Mouse (Mus musculus) G1E (cell line): Measurements from ENCODE around the gene Ctbp1.

Experiments
- CTCF ChIP-seq: IDR thresholded peaks from 2 replicates; pipeline ENCODE4 v1.5.1; 2012; ENCODE audit warnings: low read depth, low read length, inconsistent platforms, mixed read lengths
- GATA1 ChIP-seq: IDR thresholded peaks from 2 replicates; pipeline ENCODE4 v1.6.1; 2012; ENCODE audit warnings: borderline replicate concordance, low read length, inconsistent platforms, mixed read lengths

DNA sequence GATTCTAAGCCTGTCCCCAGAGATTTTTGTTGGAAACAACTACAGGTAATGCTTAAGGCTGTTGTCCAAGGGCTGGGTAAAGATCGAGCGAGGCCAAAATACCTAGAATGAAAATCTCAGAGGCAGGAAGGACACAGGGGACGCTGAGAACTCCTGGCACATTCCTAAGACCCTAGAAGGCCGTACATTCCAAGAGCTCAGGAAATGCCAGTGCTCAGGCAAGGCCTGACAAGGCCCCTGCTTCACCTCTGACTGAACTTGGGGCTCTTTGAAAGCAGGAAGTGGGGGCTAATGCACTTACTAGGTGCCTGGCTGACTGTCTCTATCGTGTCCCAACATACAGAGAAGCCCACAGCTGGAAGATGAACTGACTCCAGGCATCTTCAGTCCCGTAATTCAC is 52.4 kb downstream of the Ctbp1 start:
- TF ChIP-seq CTCF (no peak), GATA1 (no peak)
